Mouse (Mus musculus) erythroblast, embryonic 14.5 days (primary cell): ENCODE results near the gene Kcnma1.

Source experiments
- GATA1 ChIP-seq: IDR thresholded peaks from 2 replicates; pipeline ENCODE4 v1.6.1; 2012; ENCODE audit warnings: low read length, inconsistent platforms, mixed read lengths
- TAL1 ChIP-seq: IDR thresholded peaks from 3 replicates; pipeline ENCODE4 v1.6.1; 2012; ENCODE audit warnings: low read length, inconsistent platforms, mixed read lengths

- TF ChIP-seq TAL1 = no peak
- TF ChIP-seq GATA1 = no peak
These were observed 11.6 kb downstream of the Kcnma1 start for GRCm38 (mm10) chr14:24002647-24003046.
